Mouse (Mus musculus): ENCODE results near the gene Rasef. TPM values are rescaled to one million over a fixed set of nuclear protein-coding genes. Genes with fewer than 3 reads are reported as not detected.
A peak's percentile ranks its signal among the peaks of the same experiment; 100 is the strongest.
"Not testable (repeated sequence)": the region's sequence is repeated elsewhere in the genome, so short reads cannot be mapped to it uniquely, and the experiment has no call there.

Rasef gene
- under 1 TPM; 0.53 to 0.55 TPM for total RNA-seq (2021)

DNA sequence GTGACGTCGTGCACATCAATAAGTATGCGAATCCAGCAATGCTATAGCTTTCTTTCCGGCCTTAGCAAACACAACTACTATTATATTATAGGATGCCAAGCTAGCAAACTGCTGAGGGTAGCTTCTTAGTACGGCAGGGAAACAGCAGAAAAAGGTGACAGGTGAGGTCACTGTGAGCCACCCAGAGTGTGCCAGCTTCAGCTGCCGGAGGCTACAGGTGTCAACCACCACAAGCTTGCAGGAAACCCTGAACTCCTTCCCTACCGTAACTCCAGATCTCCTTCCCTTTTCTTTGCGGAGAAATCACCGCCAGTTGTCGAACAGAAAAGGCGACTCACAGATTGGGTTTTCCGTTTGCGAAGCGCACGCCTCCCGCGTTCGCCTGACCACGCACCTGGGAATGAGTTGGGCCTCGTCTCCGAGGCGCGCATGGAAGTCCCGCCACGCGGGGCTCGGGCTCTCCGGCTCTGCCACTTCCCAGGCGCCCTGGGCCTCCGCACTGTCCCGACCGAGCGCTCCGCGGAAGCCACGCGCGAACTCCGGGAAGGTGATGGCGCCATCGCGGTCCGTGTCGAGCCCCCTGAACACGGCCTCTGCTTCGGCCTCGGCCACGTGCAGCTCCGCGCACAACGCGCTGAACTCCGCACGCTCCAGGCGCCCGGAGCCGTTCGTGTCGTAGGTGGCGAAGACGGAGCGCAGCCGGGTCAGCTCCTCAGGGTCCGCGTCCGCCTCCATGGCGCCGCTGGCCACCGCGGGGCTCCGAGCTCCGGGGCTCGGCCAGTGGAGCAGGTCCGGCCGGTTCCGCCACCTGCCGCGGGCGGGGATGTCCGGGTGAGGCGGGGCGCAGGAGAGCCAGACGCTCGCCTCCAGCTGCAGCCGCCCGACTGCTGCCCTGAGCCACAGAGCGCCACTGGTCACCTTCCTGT, at the start of gene Rasef:
Gene Rasef (minus strand): TSS at position 735 of the 926 bp plus-strand sequence.
- intact Hi-C loops (cut with DNase I): no loop called here
- DNase-seq: peak; percentile 26 to 32

DNA sequence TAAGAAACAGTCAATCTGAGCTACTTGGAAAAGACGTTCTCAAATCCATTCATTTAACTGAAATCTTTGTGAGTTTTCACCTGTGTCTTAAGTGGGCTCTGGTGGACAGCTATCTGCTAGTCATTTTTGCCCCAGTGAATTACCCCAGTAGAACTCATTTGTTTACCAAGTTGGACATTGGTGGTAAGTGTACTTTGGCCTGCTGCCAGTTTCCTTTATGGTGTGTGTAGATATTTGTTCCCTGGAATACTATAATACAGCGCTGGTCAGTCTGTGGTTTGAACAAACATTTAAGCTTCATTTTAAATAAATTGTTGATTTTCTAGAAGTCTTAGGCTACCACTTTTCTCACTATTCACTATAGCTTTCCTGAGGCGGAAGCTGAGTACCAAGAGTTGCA, 35.8 kb upstream of the Rasef start:
- no peak for DNase-seq
- intact Hi-C loops (cut with DNase I): no loop called here

DNA sequence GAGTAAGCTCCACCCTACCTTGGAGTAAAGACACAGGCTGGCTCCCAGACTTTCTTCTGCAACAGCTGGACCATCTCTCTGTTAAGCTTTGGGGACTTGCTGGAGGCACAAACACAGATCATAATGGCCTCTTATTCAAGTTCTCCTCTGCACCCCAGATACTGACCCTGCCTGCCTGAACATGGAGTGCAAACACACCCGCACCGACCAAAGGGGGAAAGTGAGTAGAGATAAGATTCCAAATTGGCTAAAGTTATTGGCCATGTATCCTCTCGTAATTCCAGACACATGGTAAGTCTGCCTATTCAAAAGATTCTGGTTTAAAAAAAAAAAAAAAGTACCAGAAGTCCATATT, 369 bp upstream of the Rasef start:
- intact Hi-C loops (cut with DNase I): no loop called here
- DNase-seq: no peak

DNA sequence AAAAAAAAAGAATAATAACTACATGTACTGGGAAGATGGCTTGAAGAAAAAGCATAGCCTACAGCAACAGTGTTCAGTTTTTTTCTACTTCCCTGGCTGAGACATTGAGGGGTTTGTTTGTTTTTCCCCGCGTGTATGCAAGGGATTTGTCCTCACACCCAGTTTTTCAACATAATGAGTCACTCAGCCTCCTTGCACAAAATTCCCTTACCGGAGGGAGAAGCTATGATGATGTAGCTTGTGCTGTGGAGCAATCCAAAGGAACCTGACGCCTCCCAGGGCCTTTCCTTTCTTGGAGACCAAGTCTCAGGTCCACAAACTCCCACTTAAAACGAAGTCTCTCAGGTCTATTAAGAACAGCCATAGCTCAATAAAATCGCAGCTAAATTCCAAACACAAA, 1.3 kb downstream of the Rasef start:
- intact Hi-C loops (cut with DNase I): no loop called here
- DNase-seq: no peak

DNA sequence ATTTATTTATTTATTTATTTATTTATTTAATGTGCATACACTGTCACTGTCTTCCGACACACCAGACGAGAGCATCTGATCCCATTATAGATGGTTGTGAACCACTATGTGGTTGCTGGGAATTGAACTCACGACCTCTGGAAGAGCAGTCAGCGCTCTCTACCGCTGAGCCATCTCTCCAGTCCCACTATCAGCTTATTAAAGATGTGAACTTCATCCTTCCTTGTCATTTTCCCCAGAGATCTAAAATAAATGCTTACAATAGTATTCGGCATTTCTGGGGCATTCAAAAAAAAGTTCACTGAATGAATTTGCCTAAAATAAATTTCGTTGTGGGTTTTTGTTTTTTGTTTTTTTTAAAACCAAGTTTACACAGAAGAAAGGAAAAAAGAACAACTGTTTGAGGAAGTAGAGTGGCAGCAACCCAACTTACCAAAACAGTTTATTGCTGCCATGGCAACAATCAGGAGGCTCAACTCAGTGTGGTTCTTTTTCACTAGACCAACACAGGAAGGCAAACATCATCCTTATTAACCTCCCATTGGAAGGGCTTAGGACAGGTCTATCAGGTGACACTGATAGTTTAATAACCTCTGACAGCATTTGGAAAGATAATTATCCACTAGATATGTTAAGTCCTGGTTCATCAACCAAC, 2.6 kb downstream of the Rasef start:
- intact Hi-C loops (cut with DNase I): no loop called here
- peak; percentile 29 to 33 for DNase-seq

DNA sequence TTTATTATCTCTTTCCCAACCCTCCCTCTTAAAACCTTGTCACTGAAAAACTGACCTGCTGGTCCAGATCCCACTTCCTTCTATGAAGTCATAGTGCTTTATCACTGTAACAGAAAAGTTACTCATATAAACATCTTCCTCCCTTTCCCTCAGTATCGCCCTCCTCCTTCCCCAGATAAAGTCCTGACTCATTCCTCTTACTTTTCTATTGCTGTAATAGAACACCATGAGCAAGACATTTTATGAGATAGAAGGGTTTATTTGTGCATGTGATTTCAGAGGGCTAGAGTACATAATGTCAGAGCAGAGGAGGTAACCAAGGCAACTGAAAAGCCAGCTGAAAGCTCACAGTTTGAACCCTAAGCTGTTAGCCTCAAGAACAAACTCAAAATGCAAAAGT, 6.6 kb downstream of the Rasef start:
- no peak for DNase-seq
- intact Hi-C loops (cut with DNase I): no loop called here

DNA sequence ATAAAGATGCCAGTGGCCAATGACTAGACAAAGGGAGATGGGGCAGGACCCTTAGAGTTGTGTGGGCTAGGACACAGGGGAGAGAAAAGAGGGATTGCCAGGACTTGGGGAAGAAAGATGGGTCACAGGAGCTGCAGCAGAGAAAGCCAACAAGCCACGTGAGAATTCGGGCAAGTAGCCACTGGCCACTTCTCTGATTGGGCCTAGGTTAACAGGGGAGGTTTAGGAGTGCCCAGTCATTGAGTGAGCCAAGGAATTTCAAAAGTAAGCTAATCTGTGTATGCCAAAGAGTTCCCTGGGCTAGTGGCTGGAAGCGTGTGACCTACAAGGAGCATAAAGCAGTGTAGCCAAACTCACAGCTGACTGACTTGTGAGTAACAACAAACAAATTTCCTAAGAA, 9.7 kb downstream of the Rasef start:
- DNase-seq: no peak
- intact Hi-C loops (cut with DNase I): no loop called here

DNA sequence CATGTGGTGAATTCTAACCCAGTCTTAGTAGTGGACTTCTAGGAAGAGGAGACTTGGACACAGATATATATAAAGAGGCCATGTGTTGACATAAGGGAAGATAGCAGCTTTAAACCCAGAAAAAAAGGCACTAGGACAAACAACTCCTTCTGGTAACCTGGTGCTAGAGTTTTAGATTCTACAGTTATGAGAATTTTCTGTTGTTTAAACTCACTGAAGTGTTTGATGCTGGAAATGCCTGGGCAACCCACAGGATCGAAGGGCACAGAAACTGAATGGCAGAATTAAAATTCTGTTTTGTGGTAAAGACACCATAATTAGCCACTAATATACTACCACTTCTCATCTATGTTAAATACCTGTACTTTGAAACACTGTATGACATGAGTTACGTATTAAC, 15.5 kb downstream of the Rasef start:
- intact Hi-C loops (cut with DNase I): no loop called here
- no peak for DNase-seq

DNA sequence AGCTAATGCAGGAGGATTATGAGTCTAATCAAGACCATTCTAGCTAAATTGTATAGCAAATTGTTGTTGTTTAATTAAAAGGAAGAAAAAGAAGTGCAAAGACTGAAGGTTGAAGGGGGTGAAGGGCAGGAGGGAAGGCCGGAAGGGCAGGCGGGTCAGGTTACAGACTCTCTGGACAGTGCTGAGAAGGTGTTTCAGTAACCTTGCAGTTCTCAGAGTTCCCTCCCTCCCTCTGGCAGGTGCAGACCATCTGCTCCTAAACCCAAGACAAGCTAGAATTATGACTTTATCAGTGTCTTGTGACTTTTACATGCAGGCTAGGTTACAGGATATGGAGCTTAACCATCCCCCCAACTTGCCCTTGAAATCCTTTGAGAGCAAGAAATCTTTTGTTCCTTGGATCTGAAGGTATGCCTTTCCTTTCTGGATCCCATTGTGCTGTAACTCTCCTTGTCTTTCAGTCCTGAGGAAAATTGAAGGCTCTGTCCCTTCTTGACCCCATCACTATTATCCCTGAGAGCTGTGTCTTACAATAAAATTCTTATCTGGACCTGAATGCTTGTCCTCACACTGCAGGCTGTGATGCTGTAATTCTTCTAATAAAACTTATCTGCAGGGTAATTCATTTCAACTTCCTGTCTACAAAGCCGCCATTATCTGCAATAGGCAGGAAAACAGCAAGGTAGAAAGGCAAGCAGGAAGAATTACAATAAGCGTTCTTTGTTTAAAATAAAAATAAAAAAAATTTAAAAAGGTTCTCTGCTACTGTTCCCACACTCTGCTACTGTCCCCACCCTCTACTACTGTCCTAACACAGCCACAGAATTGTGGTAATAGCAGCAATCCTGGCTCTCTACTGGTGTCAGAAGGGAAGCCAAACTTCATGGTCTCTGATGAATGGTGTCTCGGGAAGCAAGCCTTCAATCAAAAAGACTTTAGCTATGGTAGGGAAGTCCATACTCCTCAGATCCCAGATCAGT, 16.7 kb downstream of the Rasef start:
- intact Hi-C loops (cut with DNase I): no loop called here
- no peak for DNase-seq

DNA sequence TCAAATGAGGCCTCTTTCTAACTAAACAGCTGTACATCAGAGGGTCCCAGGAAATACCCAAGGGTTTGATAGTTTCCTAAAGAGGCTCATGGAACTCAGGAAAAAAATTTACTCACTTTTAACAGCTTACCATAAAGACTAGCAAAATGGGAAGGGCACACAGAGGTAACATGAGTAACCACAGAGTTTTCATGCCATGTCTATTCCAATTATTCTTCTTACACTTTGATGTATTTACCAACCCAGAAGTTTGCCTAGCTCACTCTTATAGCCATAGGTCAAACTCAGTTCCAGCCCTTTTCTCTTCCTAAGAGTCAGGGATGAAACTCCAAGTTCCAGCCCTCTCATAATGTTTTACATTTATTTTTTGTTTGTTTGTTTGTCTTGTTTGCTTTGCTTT, 18.8 kb downstream of the Rasef start:
- intact Hi-C loops (cut with DNase I): no loop called here

DNA sequence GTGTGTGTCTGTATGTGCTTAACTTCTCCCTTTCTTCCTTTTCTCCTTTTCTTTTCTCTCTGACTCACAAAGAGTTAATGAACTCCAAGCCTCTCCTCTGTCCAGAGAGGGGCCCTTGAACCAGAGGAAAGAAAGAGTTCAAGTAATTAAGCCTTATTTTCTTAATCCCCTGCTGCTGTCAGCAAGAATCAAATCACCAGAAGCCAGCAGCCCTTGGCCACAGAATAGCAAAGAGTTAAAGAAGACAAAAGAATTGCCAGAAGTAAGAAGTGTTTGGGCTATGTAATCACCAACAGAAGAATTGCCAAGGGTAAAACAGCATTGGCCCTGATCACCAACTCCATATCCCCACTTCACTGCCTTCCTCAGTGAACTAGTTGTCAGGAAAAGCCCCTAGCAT, 20.2 kb downstream of the Rasef start:
- no peak for DNase-seq
- intact Hi-C loops (cut with DNase I): no loop called here

More for the DNA sequence above, 18.8 kb downstream of the Rasef start:
- DNase-seq: no peak

DNA sequence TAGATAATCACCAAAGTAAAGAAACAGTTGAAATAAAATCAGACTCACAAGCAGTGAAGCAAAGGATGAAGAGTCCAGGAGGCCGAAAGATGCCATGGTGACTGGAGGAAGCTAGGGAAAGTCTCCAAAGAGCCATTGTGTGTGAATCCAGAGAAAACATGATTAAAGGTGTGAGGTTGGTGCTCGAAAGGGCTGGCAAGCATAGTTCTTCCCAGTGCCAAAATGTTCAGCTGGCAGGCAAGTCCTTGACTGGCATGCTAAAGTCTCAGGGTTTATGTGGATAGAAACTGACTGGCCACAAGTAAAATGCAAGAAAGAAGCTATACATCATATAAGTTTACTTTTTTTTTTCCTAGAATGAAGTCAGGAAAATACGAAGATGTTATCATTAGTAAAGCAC, 22.6 kb downstream of the Rasef start:
- intact Hi-C loops (cut with DNase I): no loop called here
- no peak for DNase-seq

DNA sequence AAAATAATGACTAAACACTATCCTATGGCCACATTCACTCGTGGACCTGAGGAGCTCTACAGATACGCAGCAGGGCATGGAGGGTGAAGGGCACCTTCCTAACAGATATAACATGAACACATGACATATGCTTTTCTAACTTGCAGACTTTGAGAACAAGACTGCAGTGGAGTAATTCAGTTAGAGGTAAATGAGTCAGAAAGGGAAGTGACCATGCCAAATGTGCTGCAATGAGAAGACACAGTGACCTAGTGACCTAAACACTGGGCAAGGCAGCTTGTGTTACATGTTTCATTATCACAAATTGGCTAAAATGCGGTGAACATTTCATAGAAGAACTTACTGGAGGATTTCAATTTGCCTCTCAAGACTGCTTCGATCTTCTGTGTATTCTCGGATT, 42.6 kb downstream of the Rasef start:
- DNase-seq: no peak

DNA sequence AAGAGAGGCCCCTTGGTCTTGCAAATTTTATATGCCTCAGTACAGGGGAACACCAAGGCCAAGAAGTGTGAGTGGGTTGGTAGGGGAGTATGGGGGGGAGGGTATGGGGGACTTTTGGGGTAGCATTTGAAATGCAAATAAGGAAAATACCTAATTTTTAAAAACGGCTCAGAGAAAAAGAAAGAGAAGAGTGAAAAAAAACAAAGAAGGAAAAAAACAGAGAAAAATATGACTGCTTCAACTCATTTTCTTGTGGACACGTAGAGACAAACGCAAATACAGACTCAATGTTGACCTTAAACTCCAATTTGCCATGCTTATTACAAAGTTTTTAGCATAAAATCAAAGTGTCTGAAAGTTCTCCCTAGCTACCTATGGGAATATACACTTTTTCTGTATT, 51.4 kb downstream of the Rasef start:
- no peak for DNase-seq
- intact Hi-C loops (cut with DNase I): no loop called here

More for the DNA sequence above, 42.6 kb downstream of the Rasef start:
- intact Hi-C loops (cut with DNase I): no loop called here

DNA sequence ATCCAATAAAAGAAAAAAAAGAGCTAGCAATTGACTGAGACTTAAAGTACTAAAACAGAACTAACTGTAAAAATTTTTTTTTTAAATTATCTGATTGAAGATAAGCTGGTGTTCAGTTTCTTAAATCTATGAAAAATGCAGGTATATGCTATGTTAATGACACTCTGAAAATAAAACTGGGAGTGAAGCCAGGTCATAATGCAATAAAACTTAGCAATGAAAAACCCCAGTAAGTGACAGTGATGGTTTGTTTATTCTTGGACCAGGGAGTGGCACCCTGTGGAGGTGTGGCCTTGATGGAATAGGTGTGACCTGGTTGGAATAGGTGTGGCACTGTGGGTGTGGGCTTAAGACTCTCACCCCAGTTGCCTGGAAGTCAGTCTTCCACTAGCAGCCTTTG, 71.0 kb downstream of the Rasef start:
- intact Hi-C loops (cut with DNase I): no loop called here
- DNase-seq: no peak

DNA sequence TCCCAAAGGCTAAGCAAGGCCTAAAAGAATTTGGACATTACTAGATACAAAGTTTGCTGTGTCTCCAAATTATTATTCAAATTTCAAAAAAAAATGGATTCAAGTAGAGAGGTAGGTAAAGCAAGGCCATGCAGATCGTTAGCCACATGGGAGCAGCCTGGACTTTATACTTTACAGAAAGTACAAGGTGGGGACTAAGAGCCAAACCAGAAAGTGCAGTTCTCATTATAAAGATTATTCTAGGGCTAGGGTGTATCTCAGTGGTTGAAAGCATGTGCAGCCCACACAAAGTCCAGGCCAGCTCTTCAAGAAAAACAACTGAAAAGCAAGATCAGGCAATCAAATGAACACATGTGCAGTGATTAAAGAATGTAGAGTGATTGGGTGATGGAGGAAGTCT, 72.0 kb downstream of the Rasef start:
- intact Hi-C loops (cut with DNase I): no loop called here
- DNase-seq: no peak

DNA sequence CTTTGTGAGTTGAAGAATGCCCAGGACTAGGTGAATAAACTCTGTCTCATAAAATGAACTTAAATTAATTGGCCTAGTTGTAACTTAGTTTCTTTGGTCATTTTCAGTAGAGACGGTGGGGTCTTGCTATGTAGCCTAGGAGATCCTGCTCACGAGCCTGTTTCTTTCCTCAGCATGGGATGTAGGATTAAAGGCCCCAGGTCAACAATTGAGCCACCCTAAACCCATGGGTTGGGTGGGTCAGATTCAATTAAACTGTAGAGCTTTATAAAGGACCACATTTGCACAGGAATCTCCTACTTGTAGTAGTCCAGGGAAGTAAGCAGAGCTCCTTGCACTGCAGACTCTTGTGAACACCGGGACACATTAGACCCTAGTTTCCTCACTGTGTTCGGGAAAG, 107.6 kb downstream of the Rasef start, which contains the start of gene Gm428:
Gene Gm428 (plus strand): TSS at position 301 of the 400 bp plus-strand sequence.
- intact Hi-C loops (cut with DNase I): not testable (repeated sequence)

DNA sequence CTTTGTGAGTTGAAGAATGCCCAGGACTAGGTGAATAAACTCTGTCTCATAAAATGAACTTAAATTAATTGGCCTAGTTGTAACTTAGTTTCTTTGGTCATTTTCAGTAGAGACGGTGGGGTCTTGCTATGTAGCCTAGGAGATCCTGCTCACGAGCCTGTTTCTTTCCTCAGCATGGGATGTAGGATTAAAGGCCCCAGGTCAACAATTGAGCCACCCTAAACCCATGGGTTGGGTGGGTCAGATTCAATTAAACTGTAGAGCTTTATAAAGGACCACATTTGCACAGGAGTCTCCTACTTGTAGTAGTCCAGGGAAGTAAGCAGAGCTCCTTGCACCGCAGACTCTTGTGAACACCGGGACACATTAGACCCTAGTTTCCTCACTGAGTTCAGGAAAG, 122.7 kb downstream of the Rasef start, which contains the start of gene Gm11239:
Gene Gm11239 (plus strand): TSS at position 301 of the 400 bp plus-strand sequence.
- DNase-seq; intact Hi-C loops (cut with DNase I): not testable (repeated sequence)

More for the DNA sequence above, 107.6 kb downstream of the Rasef start, which contains the start of gene Gm428:
- not testable (repeated sequence) for DNase-seq

Measured in heart, postnatal 10 days (tissue).